Mouse (Mus musculus) kidney, postnatal 10 days (tissue): ENCODE measurements around the gene Cdt1.
A peak's percentile ranks its signal among the peaks of the same experiment; 100 is the strongest.

Experiments
- DNase-seq: peaks from one replicate; pipeline ENCODE4 v3.0.0; 2021; ENCODE audit warnings: mixed read lengths

Gene Cdt1

DNA sequence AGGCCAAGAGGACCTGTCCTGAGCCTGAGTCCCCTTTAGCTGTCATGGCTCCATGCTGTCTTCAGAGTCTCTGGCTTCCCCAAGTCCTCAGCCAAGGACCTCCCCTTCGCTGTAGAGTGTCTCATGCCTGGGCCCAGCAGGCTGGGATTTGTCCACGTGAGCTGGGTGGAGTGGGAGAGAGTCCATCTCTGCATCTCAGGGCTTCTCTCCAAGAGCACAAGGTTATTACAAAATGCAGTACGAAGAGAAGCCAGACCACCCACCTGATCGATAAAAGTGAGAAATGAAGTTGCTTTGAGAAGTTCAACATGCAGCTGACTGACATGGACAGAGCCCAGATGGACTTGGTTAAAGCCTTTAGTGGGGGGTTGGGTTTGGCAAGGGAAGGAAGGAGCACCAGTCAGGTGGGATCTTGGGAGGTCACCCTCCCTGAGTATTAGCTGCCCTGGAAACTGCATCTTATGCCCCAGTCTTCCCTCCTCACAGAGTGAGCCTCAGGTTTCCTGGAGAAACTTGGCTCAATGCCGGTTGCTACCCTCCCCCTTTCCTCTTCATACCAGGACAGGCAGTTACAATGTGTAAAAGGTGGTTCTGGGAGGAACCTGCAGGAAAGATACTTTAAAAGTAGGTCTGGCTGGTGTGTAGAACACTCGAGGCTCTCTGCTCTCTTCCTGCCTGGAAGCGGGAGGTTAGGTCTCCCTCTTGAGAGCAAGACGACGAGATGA is 48.5 kb downstream of the Cdt1 start:
- no peak for DNase-seq

DNA sequence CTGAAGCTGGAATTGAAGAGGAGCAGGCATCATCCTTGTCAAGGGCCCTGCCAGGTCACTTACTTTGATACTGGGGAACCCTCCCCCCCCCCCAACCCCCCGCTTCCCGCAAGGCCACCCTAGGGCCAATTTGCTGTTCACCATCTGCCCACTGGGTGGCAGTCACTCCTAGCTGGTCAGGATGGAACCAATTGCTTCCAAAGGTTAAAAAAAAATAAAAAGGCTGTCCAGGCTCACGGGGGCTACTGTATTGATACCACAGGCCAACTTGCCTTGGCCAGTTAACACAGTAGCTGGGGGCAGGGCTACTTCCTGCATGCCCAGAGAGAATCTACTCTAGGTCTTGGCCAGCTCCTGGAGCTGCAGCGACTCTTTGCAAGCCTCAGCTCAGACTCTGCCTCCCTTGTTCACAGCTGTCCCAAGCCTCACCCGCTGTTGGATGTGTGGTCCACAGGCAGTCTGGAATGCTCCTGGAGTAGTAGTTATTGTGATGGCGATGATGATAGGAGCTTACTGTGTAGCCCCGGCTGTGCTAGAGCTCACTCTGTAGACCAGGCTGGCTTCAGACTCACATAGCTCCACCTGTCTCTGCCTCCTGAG is 50.2 kb downstream of the Cdt1 start:
- DNase-seq = peak; percentile 92

DNA sequence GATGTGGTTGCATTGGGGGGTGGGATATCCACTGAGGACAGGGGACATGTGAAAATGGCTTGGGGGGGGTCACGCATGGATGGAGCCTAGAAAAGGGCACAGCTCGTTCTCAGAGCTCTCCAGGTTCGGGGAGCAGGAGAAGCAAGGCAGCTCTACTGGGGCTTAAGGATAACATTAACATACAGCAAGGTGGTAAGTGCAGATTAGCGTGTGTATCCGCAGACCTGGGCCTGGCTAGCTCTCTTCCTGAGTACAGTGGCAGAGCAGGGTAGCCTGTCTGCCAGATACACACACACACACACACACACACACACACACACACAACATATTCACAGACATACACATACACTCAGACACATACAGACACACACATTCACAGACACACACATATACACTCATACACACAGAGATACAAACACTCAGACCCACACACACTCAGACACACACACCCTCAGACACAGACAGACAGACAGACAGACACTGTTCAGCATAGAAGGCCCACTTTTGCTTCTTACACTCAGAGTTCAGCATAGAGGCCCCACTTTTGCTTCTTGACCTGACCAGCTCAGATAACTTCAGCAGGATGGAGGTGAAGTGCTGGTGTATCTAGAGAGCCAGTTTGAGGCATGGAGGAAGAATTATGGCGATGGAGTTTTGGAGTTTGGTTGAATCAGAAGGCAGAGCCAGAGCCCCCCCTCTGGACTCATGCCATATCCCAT is 51.0 kb downstream of the Cdt1 start:
- DNase-seq = no peak

DNA sequence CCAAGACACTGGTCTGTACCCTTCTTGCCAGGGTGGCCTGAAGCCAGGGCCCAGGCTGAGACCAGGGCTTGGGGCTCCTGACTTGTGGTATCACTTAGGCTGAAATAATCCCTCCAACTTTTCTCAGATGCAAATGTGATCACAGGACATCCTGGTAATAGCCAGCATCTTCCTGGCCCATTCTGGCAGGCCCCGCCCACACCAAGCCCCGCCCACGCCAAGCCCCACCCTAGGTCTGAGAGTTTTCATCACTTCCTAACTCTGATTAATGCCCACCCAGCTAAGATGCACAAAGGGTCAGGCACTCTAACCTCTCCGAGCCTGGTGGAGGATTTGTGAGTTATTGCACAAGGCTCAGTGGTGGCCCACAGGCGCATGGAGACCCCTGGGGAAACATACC is 52.6 kb downstream of the Cdt1 start:
- DNase-seq = no peak

DNA sequence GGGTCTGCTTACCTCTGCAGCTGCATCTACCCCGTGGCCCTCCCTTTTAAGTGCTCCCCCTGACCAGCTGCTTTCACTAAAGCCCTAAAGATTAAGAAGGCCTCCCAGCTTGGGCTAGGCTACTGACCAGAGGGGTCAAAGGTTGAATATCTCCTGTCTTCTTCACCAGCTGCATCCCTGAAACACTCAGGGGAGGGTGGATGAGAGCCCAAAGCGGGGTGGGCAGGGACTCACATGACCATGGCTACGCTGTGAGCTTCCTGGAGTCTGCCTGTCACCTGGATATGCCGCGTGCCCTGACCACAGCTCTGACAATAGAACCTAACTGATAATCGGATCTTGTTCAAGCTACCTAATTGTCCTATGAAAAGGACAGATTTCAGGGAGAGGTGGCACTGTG is 54.9 kb downstream of the Cdt1 start, which contains the start of gene Pabpn1l:
Gene Pabpn1l (minus strand): TSS at position 13 of the 400 bp plus-strand sequence.
- no peak for DNase-seq
